Mouse (Mus musculus): Measurements from ENCODE around the gene Zer1. TPM values are rescaled to one million over a fixed set of nuclear protein-coding genes. Genes with fewer than 3 reads are reported as not detected.
"Not testable (repeated sequence)": the region's sequence is repeated elsewhere in the genome, so short reads cannot be mapped to it uniquely, and the experiment has no call there.

The Zer1 gene
- polyA plus RNA-seq (2012; ENCODE audit: insufficient read depth, insufficient read length, missing spikeins), result 19.2 and 23.8 TPM in 2 replicates

- H3K4me1 ChIP-seq (ENCODE audit: control insufficient read depth, insufficient read depth, insufficient read length, low read length), result no peaks in the 10 kb centered on the region
- peak within 1 kb of the TSS; percentile 89 for H3K4me3 ChIP-seq (ENCODE audit: insufficient read depth, low read depth, low read length)
- peak within 1 kb of the TSS; percentile 91 for H3K27ac ChIP-seq (replicated peaks; ENCODE audit: low read depth, low read length)
These were observed at the start of gene Zer1 for GRCm38 (mm10) chr2:30124472-30125274. Gene Zer1 (minus strand): TSS chr2:30124585.

- Histone ChIP-seq H3K27ac (replicated peaks; ENCODE audit: low read depth, low read length) (no peak overlapping the region), H3K4me3 (ENCODE audit: insufficient read depth, low read depth, low read length) (no peak overlapping the region), H3K4me1 (ENCODE audit: control insufficient read depth, insufficient read depth, insufficient read length, low read length) (peaks cover 12% of the 10 kb centered on the region)
These were observed 49.3 kb upstream of the Zer1 start for GRCm38 (mm10) chr2:30173541-30174240.

- H3K4me1 ChIP-seq (ENCODE audit: control insufficient read depth, insufficient read depth, insufficient read length, low read length), result peaks cover 3% of the 10 kb centered on the region
- H3K27ac ChIP-seq (replicated peaks; ENCODE audit: low read depth, low read length), result no peak overlapping the region
These were observed 47.6 kb upstream of the Zer1 start for GRCm38 (mm10) chr2:30171997-30172382.

GRCm38 (mm10) chr2:30171371-30171996 lies 47.1 kb upstream of the Zer1 start, which contains the start of gene Endog:
Gene Endog (plus strand): TSS chr2:30171493.
- Histone ChIP-seq H3K4me3 (ENCODE audit: insufficient read depth, low read depth, low read length) (peak within 1 kb of the TSS; percentile 72), H3K4me1 (ENCODE audit: control insufficient read depth, insufficient read depth, insufficient read length, low read length) (peaks cover 3% of the 10 kb centered on the region; the same call in 1 of the 2 replicates), H3K27ac (replicated peaks; ENCODE audit: low read depth, low read length) (peak within 1 kb of the TSS; percentile 60)

More at GRCm38 (mm10) chr2:30171997-30172382, 47.6 kb upstream of the Zer1 start:
- peak overlapping the region; percentile 72 for H3K4me3 ChIP-seq (ENCODE audit: insufficient read depth, low read depth, low read length)

- H3K27ac ChIP-seq (replicated peaks; ENCODE audit: low read depth, low read length), result no peak overlapping the region
- H3K4me3 ChIP-seq (ENCODE audit: insufficient read depth, low read depth, low read length), result no peak overlapping the region
These were observed 42.3 kb upstream of the Zer1 start for GRCm38 (mm10) chr2:30166677-30167076.

GRCm38 (mm10) chr2:30164340-30164932 lies 40.1 kb upstream of the Zer1 start:
- H3K27ac ChIP-seq (replicated peaks; ENCODE audit: low read depth, low read length), result no peak overlapping the region
- H3K4me3 ChIP-seq (ENCODE audit: insufficient read depth, low read depth, low read length), result no peak overlapping the region
- no peaks in the 10 kb centered on the region for H3K4me1 ChIP-seq (ENCODE audit: control insufficient read depth, insufficient read depth, insufficient read length, low read length)

More at GRCm38 (mm10) chr2:30166677-30167076, 42.3 kb upstream of the Zer1 start:
- no peaks in the 10 kb centered on the region for H3K4me1 ChIP-seq (ENCODE audit: control insufficient read depth, insufficient read depth, insufficient read length, low read length)

- Histone ChIP-seq H3K4me1 (ENCODE audit: control insufficient read depth, insufficient read depth, insufficient read length, low read length) (no peaks in the 10 kb centered on the region), H3K4me3 (ENCODE audit: insufficient read depth, low read depth, low read length) (no peak overlapping the region), H3K27ac (replicated peaks; ENCODE audit: low read depth, low read length) (no peak overlapping the region)
These were observed 37.4 kb upstream of the Zer1 start for GRCm38 (mm10) chr2:30161809-30162208.

- not testable (repeated sequence) for H3K4me1 ChIP-seq (ENCODE audit: control insufficient read depth, insufficient read depth, insufficient read length, low read length); H3K4me3 ChIP-seq (ENCODE audit: insufficient read depth, low read depth, low read length); H3K27ac ChIP-seq (replicated peaks; ENCODE audit: low read depth, low read length)
These were observed 35.5 kb upstream of the Zer1 start for GRCm38 (mm10) chr2:30159871-30160270.

- H3K27ac ChIP-seq (replicated peaks; ENCODE audit: low read depth, low read length), result peak overlapping the region; percentile 15
- no peak overlapping the region for H3K4me3 ChIP-seq (ENCODE audit: insufficient read depth, low read depth, low read length)
- H3K4me1 ChIP-seq (ENCODE audit: control insufficient read depth, insufficient read depth, insufficient read length, low read length), result peaks cover 10% of the 10 kb centered on the region
These were observed 28.2 kb upstream of the Zer1 start for GRCm38 (mm10) chr2:30152616-30153015.

- no peak overlapping the region for H3K27ac ChIP-seq (replicated peaks; ENCODE audit: low read depth, low read length)
- peaks cover 10% of the 10 kb centered on the region for H3K4me1 ChIP-seq (ENCODE audit: control insufficient read depth, insufficient read depth, insufficient read length, low read length)
These were observed 27.5 kb upstream of the Zer1 start for GRCm38 (mm10) chr2:30151840-30152239.

GRCm38 (mm10) chr2:30147466-30147865 lies 23.1 kb upstream of the Zer1 start:
- H3K27ac ChIP-seq (replicated peaks; ENCODE audit: low read depth, low read length), result peak overlapping the region; percentile 55
- no peak overlapping the region for H3K4me3 ChIP-seq (ENCODE audit: insufficient read depth, low read depth, low read length)
- H3K4me1 ChIP-seq (ENCODE audit: control insufficient read depth, insufficient read depth, insufficient read length, low read length), result peaks cover 8% of the 10 kb centered on the region; the same call in 1 of the 2 replicates

More at GRCm38 (mm10) chr2:30151840-30152239, 27.5 kb upstream of the Zer1 start:
- no peak overlapping the region for H3K4me3 ChIP-seq (ENCODE audit: insufficient read depth, low read depth, low read length)

GRCm38 (mm10) chr2:30144436-30144835 lies 20.1 kb upstream of the Zer1 start:
- no peaks in the 10 kb centered on the region for H3K4me1 ChIP-seq (ENCODE audit: control insufficient read depth, insufficient read depth, insufficient read length, low read length)
- no peak overlapping the region for H3K27ac ChIP-seq (replicated peaks; ENCODE audit: low read depth, low read length)

GRCm38 (mm10) chr2:30140021-30140420 lies 15.6 kb upstream of the Zer1 start:
- not testable (repeated sequence) for H3K4me3 ChIP-seq (ENCODE audit: insufficient read depth, low read depth, low read length); H3K27ac ChIP-seq (replicated peaks; ENCODE audit: low read depth, low read length); H3K4me1 ChIP-seq (ENCODE audit: control insufficient read depth, insufficient read depth, insufficient read length, low read length)

More at GRCm38 (mm10) chr2:30144436-30144835, 20.1 kb upstream of the Zer1 start:
- H3K4me3 ChIP-seq (ENCODE audit: insufficient read depth, low read depth, low read length), result no peak overlapping the region

- Histone ChIP-seq H3K27ac (replicated peaks; ENCODE audit: low read depth, low read length) (no peak overlapping the region), H3K4me1 (ENCODE audit: control insufficient read depth, insufficient read depth, insufficient read length, low read length) (peaks cover 12% of the 10 kb centered on the region), H3K4me3 (ENCODE audit: insufficient read depth, low read depth, low read length) (no peak overlapping the region)
These were observed 12.1 kb upstream of the Zer1 start for GRCm38 (mm10) chr2:30136458-30136857.

Measured in brown adipose tissue, adult 24 weeks (tissue).